Mouse (Mus musculus): Measurements from ENCODE around the gene Tcn2.
"Not testable (repeated sequence)": the region's sequence is repeated elsewhere in the genome, so short reads cannot be mapped to it uniquely, and the experiment has no call there.

Gene Tcn2

DNA sequence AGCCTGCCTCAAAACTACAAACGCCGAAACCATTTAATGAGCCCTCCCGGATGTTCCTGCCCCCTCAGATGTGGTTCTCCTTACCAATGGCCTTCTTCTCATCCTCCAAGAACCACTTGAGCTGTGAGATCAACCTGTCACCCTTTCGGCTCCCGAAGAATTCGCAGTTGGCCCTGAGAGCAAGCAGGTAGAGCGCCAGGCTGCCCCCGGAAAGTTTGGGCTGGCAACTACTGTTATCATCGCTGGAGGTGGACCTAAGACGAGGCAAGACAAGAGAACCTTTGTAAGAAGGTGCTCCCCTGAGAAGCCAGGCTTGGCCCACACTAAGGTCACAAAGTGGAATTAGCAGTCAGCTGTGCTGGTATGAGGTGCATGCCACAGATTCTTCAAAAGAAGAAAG lies 6.0 kb downstream of the Tcn2 start:
- DNase-seq = peak in 1 of 2 experiments; percentile 1

DNA sequence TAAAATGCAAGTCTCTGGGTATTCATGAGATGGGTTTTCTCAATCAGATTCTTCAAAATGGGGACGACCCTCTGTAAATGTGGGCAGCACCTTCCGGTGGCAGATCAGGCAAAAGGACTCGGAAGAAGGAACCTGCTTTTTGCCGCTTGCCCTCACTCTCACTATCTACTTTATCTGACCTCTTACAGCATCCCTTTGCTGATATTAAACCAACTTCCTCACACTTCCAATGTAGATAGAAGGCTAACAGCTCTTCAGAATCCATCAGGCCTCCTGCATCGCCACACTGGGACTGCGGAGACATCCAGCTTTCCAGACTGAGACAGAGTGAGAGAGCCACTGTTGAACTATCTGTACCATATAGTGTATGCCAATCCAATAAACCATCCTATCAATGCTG lies 9.2 kb downstream of the Tcn2 start:
- DNase-seq = no peak

DNA sequence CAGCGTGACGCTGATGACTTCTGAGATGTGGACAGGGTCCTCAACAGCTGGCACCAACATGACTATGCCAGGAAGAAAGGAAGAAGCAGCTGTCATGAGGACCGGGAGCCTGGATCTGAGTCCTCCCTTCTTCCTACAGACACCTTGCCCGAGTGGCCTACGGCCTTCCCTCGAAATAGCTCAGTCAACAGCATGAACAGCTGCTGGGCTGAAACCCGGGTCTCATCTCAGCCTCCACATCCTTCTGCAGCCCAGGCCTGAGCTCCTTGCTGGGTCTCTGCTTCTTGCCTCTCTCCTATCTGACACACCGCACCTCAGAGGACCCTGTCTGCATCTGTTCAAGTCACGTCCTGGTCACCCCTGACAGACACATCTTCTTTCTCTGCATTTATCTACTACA lies 9.8 kb downstream of the Tcn2 start:
- no peak for DNase-seq

DNA sequence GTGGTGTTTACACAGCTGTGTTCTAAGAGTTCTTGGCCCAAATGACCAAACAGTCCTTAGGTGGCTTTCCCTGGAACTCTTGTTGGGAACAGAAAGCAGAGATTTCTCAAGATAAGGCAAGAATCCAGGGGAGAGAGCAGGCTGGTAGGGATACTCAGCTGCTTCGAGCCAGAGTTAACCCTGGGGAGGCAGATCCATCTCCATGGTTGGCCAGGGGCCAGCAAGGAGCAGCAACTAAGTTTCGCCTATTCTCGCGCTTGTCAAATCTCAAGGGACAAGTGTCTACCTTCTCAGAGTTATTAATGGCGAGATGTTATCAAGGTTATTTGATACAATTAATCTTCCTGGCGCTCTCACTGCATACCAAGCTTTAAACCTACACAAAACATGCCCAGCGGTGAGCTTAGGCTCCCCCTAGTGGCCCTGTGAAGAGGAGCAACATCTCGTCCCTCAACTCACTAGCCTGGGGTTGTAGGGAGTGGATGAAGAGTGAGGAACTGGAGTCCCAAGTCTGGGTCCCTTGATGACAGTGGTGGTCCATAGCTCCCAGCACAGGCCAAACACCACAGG lies 10.6 kb downstream of the Tcn2 start:
- DNase-seq = peak; percentile 60 to 77

DNA sequence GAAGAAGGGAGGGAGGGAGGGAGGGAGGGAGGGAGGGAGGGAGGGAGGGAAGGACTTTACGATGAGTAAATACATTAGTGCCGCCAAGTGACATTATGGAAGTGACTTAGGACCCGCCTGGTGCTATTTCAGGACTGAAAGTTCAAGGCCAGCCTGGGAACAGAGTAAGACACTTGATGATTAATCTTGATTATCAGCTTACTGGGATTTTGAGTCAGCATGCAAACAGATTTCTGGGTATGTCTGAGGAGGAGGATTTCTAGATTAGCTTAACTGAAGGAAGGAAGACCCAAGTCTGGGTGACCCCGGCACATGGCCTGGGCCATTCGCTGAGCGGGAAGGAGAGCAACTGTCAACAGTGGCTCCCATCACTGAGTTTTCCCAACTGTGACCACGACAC lies 11.5 kb downstream of the Tcn2 start:
- no peak for DNase-seq

DNA sequence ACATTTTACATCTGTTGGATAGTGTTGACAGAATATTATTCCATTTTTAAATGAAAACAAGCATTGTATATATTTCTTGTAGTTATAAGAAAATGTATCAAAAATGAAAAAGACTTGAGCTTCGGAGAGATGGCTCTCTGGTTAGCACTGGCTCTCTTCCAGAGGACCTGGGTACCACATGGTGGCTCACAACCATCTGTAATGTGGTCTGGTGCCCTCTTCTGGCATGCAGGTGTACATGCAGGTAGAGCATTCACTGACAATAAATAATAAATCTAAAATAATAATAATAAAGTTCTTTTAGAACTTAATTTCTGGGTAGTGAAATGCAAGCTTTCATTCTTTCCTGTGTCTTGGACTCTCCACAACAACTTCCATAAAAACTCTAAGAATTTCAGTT lies 13.2 kb downstream of the Tcn2 start:
- peak; percentile 59 to 67 for DNase-seq

DNA sequence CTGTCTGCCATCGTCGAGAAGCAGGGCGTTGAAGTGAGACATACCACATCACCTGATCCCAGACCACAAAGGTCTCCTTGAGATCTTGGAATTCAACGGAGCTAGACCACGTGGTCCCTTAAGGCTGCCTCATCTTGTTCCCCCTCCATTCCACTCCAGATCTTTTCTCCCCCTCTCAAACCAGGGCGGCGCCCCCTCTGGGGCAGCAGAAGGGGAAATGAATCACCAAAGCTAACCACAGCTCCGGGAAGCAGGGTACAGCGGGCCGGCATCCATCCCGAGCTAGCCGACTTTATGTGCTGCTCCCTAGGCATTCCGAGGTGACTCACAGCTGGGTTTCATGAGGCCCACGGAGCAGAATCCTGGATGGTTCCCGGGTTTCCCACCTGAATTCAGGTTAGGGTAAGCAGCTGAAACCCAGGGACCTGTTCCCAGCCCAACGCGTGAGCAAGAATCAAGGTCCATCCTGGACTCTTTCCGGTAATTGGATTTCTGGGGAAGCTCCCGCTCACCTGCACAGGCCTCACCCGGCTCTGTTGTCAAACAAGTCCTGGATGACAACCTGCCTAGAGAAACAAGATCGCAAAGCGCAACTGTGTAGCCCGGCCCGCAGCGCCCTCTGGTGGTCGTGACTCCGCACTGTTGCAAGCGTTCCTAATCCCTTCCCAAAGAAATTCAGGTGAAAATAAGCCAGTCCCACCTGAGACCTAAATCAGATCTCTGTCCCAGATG lies 17.7 kb downstream of the Tcn2 start, which contains the start of gene Slc35e4:
Gene Slc35e4 (minus strand): TSS at position 556 of the 732 bp plus-strand sequence.
- peak; percentile 83 to 96 for DNase-seq

DNA sequence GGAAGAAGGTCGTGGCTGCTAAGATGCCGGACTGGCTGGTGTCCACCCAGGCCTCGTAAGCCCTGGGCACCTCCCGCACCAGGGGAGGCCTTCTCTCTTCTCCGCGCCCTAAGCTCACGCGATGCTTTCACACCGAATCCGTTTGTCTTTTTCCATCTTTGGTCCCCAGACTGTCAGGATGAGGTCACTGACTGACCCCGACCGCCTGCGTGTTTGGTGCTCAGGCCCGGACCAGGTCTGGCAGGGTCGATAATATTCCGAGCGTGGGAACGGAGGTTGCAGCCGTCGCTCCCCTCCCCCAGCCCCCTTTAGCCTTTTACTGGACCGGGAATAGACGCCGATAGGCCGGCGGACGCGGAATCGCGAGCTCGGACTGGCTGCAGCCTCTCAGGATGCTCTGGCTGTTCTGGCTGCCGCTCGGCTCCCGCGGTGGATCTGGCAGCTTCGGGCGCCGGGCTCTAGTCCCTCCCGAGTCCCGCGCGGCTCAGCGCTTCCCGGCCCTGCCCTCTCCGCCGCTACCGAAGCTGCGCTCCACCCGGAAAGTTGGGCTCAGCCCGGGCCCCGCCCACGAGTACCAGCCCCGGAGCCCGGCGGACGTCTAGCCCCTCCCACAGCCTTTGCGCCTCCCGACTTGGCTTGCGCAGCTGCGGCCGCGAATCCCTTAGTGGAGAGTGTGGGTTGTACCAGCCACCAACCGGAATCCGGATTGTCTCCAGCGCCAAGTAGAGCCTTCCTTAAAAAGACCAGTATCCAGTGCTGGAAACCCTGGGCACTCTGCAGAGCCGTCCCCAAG lies 18.4 kb downstream of the Tcn2 start:
- DNase-seq = peak; percentile 96 to 98

DNA sequence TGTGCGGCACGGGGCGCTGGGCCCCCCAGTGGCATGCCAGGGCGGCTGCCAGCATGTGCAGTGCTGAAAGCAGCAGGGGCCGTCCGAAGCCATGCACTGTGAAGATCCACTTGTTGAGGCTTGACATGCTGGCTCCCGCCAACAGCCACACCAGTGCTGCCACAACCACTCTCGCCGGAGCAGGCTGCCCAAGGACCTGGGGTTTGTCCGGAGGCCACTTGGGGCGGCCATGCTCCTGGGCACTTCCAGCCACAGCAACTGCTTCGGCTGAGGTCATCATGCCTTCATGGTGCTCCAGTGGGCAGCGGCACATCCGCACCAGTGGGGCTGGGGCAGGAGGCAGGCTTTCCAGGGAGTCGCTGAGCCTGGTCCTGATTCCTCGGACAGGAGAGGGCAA lies 19.1 kb downstream of the Tcn2 start:
- DNase-seq = peak in 1 of 2 experiments; percentile 43

DNA sequence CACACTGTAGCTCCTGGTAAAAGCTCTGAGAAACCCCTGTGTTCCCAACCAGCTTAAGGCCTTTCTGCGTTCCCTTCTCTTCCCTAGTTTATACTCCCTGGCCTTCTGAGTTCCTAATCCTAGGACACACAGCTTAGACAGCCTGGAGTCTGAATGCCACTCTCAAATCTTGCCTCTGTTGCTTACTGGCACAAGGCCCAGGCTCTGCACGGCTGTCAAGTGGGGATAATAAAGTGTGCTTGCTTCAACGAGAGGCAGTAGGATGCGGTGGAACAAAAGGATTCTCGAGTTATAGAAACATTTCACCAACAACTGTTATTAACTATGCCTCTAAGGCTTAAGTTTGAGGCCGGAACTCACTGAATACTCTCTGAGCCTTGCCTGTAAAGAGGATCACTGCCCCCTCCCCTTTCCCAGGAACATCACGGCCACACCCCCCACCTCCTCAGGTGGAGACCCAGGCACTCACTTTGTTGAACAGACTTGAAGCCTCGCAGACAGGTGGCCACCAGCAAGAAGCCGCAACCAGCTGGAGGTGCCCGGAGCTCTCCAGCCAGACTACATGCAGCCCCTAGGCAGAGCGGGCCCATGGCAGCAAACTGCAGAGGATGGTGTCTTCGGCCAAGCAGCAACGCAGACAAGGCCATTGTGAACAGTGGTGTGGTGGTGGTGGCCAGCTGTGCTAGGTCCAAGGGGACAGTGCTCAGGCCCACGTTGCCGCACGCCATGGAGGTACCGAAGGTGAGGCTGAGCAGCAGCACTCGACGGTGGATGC lies 19.7 kb downstream of the Tcn2 start:
- DNase-seq = peak in 1 of 2 experiments; percentile 47

DNA sequence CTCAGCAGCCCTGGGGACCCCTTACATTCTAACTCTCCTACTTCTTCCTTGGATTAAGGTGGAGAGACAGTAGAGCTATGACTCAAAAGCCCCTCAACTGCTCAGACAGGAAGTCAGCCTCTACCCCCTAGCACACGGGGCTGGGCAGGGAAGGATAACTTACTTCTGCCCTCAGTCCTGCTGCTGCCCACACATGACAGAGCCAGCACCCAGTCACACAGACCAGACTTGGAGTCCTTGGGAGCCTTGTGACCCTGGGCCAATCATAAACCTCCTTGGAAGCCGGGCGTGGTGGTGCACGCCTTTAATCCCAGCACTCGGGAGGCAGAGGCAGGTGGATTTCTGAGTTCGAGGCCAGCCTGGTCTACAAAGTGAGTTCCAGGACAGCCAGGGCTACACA lies 20.5 kb downstream of the Tcn2 start:
- not testable (repeated sequence) for DNase-seq

DNA sequence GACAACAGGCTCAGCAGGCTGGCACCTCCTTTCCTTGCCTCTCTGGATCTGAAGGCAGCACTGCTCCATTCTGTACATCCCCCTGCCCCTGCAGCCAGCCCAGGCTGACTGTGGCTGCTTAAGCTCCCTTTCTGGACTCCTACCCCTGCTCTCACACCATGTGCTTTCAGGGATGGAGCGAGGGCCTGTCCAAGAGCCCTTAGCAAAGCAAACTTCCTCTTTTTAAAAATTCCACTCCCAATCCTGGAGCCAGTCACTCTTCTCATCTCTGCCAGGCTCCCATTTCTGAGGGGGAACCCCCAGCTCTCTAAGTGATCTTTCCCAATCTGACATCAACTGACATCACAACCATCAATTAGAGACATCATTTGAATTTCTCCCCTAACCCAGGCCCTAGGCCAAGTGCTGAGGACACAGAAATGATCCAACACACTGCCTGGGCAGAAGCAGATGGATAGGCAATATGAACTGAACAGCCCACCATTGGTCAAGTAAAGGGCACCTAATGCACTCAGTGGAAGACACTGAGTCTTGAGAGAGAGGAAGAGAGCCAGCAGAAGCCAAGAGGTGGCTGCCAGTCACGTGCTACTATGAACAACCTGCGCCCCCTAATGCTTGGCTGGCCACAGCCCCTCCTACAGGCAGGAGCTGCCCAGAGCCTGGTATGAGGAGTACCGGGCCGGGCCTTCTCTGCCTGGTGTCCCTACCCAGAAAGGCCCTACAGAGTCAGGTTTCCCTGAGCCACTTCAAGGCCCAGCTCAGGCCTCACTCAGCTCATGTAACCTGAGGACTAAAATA lies 21.2 kb downstream of the Tcn2 start:
- DNase-seq = peak in 1 of 2 experiments; percentile 51

DNA sequence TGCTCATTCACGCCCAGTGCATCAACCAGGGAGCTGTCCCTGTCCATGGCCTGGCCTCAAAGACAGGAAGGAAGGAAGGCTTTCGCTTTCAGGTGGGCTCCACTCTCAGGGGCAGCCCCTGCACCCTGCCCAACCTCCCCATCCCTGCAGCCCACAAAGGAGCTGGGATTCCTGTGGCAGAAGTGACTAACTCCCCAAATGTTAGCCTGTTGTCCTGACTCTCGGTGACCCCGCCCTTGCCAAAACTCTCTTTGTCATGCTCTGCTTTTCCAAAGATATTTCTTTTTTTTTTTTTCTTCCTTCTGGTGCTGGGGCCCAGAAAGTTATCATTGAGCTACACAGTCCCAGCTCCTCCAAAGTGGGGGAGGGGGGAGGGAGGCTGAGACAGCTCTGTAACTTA lies 22.7 kb downstream of the Tcn2 start:
- no peak for DNase-seq

DNA sequence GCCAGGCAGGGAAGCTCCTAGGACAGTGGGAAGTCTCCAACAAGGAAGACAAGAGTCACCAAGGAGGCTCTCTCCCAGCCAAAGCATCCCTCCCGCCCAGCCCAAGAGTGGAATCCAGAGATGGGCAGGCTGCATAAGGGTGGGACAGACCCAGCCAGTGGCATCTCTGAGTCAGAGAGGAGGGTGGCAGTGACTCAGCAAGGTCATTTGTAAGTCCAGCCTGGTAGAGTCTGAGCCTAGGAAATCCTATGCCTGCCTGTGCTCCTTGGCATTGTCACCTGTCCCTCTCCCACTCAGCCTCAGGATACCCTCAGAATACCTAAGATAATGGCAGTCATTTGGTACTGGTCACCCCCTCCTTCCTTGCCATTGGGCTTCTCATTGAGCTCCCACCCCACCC lies 26.5 kb downstream of the Tcn2 start:
- DNase-seq = no peak

DNA sequence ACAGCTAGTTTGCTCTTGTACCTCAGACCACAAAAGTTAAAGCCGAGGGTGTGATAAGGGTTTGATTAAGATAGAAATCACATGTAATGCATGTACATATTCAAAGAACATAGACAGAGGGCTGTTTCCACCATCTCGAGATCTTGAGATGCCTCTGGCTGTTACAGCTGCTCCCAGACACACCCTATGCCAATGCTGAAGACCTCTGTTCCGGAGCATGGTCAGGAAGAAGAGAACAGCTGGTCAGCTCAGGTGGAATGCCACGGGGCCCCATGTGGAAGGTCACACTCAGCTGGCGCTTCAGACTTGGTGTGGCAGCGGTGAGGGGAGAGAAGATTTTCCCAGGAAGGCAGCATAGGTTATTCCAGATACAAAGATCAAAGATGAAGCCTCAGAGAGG lies 27.3 kb downstream of the Tcn2 start:
- DNase-seq = no peak

DNA sequence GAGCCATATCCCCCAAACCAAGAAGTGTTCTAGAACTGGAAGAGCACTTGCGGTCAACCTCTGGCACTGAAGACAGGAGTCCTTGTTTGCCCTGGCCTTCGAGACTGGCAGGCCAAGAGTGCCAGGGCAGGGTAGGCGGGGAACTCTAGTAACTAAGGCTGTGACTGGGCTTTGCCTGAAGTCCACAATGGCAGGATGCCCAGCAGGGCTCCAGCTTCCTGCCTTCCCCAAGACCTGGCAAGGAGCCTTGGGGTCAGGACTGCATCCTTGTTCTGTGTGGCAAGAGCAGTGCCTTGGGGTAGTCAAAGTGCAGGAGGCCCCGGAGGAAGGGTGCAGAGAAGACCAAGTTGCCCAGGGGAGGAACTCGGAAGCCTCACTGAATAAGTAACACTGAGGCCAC lies 28.9 kb downstream of the Tcn2 start:
- DNase-seq = peak; percentile 96 to 97

DNA sequence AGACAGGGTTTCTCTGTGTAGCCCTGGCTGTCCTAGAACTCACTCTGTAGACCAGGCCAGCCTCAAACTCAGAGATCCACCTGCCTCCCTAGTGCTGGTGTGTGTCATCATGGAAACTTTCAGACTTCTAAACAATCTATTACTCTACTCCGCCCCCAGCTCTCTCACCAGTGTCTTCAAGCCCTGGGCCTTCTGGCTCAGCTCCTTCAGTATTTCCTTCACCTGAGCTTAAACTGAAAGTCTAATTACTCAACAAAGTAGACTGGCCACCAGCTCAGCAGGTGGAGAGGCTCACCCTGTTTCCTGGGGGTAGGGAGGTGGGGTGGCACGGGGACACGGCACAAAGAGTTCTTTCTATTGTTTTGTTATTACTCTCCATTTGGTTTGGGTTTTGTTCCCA lies 29.4 kb downstream of the Tcn2 start:
- DNase-seq = no peak

DNA sequence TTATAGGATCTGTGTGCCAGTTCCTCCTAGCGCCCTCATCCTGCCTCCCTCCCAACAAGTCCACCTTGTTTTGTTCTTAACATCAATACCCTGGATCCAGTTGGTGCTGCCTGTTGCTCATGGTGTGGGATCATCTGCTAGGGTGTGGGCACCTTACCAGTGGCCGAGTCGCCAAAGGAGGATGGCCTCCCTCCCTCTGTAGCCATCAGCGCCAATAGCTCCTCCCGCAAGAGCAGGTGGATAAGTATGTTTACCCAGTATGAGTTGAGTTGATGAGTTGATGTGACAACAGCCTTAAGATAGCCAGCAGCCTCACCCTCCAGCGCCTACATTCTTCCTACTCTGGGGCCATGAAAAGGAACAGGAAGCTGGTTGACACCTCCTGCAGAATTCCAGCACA lies 31.7 kb downstream of the Tcn2 start:
- no peak for DNase-seq

DNA sequence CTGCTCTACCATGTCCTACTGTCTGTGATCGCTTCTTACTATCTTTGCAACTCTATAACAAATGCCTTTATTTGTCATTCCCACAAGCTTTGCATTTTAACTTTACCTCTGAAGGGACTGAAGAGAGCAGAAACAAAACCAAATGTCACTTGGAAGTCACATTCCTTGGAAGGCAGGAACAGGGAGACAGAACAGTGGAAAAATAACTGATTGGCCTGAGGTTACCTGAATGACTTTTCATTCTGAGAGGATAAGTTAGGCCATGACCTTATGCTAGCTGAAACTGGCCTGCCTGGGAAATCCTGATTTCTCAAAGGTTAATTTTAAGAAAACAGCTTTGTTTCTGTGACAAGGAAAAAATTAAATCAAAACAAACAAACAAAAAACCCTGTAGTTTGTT lies 36.0 kb downstream of the Tcn2 start:
- peak in 1 of 2 experiments; percentile 33 for DNase-seq

DNA sequence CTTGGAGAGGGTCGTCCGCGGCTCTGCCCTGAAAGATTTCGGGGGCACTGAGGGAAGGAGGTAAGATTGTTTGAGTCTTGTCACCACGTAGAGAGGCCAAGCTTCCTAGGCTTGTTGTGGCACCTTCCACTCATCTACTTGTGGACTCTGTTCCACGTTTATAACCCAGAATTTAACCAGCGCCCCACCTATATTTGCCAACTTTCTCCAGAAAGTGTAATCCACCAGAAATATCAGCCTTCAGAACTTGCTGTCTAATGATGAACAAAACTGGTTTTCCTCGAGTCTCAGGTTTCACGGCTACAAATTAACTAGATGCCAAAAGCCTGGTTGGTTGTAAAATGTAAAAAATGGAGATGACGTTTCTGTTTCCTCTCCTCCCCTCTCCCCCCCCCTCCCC lies 36.5 kb downstream of the Tcn2 start:
- peak; percentile 25 to 60 for DNase-seq

DNA sequence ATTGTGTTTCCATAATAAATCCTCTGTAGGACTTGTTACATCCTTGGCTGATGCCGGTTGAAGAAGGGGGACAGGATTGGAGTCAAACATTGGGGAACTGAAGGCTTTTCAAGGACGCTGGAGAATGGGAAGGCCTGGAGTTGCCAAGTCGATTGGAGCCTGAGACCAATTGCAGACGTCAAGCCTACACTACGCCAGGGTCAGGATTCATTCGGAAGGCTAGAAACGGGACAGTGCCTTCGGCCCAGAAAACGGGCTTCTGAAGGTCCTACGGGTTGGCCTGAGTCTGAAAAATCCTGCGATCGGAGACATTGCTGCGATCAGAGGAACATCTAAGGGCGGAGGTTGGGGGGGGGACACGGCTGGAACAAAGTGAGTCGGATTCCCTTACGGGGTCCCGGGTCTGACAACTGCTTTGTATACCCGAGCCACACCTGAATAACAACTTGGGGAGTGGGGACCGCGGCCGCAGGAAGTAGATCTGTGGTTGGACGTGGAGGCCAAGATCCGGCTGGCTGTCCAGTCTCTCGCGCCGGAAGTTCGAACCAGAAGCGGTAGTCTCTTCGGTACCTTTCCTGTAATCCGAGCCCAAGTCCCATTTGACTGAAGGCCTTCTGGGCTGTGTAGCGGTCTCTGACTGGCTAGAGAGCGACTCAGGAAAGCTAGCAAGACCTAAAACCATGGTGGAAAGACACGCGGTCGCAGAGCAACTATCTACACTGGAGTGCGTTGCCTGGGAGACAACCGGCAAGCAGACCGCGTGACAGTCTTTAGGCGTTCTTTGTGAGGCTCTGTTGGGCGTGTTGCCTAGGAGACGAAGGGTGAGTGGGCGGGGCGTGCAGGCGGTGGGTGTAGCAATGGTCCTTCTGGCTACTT lies 37.3 kb downstream of the Tcn2 start, which contains the start of the genes 4921536K21Rik and Dusp18:
Gene 4921536K21Rik (minus strand): TSS at position 693 of the 876 bp plus-strand sequence.
Gene Dusp18 (plus strand): TSS at position 835 of the 876 bp plus-strand sequence.
- peak; percentile 97 for DNase-seq

All from kidney, postnatal 36 days (tissue).